Mouse (Mus musculus) right cerebral cortex, postnatal 4 days (tissue): ENCODE results near the gene Thap4.
"Not testable (repeated sequence)": the region's sequence is repeated elsewhere in the genome, so short reads cannot be mapped to it uniquely, and the experiment has no call there.

Experiments used
- DNase-seq: peaks from one replicate; pipeline ENCODE4 v3.0.0-alpha.2; 2022

Gene Thap4

GRCm38 (mm10) chr1:93688154-93688553, 66.5 kb downstream of the Thap4 start:
- no peak for DNase-seq

GRCm38 (mm10) chr1:93686961-93687320, 67.7 kb downstream of the Thap4 start:
- no peak for DNase-seq

GRCm38 (mm10) chr1:93686245-93686960, 68.3 kb downstream of the Thap4 start:
- DNase-seq: peak; percentile 74

- peak; percentile 84 for DNase-seq
Observed at GRCm38 (mm10) chr1:93685401-93686244, 69.0 kb downstream of the Thap4 start, which contains the start of gene Bok. Bok (plus strand) TSS chr1:93685660.

GRCm38 (mm10) chr1:93679889-93680568, 74.6 kb downstream of the Thap4 start:
- no peak for DNase-seq

- DNase-seq: no peak
Observed at GRCm38 (mm10) chr1:93678386-93678785, 76.3 kb downstream of the Thap4 start.

- no peak for DNase-seq
Observed at GRCm38 (mm10) chr1:93672682-93673081, 82.0 kb downstream of the Thap4 start.

- no peak for DNase-seq
Observed at GRCm38 (mm10) chr1:93669941-93670340, 84.7 kb downstream of the Thap4 start.

GRCm38 (mm10) chr1:93668791-93669548, 85.7 kb downstream of the Thap4 start:
- DNase-seq: peak; percentile 66

- no peak for DNase-seq
Observed at GRCm38 (mm10) chr1:93667760-93668400, 86.8 kb downstream of the Thap4 start.

- DNase-seq: not testable (repeated sequence)
Observed at GRCm38 (mm10) chr1:93658559-93658958, 96.1 kb downstream of the Thap4 start, which contains the start of gene Stk25. Stk25 (minus strand) TSS chr1:93658659.

GRCm38 (mm10) chr1:93657025-93657360, 97.7 kb downstream of the Thap4 start:
- DNase-seq: no peak

GRCm38 (mm10) chr1:93656325-93657024, 98.2 kb downstream of the Thap4 start:
- no peak for DNase-seq

GRCm38 (mm10) chr1:93654798-93655197, 99.9 kb downstream of the Thap4 start:
- no peak for DNase-seq

GRCm38 (mm10) chr1:93654275-93654674, 100.4 kb downstream of the Thap4 start:
- no peak for DNase-seq
